Mouse (Mus musculus) E14TG2a.4 (cell line): ENCODE measurements at regions not wholly inside any gene's neighbourhood (a gene's known extent, or its start where the extent isn't known, plus 50 kb on each side); places are given as distances from the start of the nearest gene placed in this dataset.
A peak's percentile ranks its signal among the peaks of the same experiment; 100 is the strongest.

ENCODE experiments used
- H3K27me3 ChIP-seq: 2 replicates; pipeline ENCODE4 v1.6.1; 2014; ENCODE audit warnings: low read length, control low read depth; ENCODE audit not compliant: insufficient read depth
- H3K36me3 ChIP-seq: 2 replicates; pipeline ENCODE4 v1.6.1; 2014; ENCODE audit warnings: low read length, control low read depth; ENCODE audit not compliant: insufficient read depth
- H3K4me1 ChIP-seq: replicated peaks from 2 replicates; pipeline ENCODE4 v1.6.1; 2014; ENCODE audit warnings: low read depth, low read length, control low read depth
- H3K4me3 ChIP-seq: replicated peaks from 2 replicates; pipeline ENCODE4 v1.5.1; 2014; ENCODE audit warnings: mild to moderate bottlenecking, low read length
- H3K9me3 ChIP-seq: 2 replicates; pipeline ENCODE4 v1.6.1; 2014; ENCODE audit warnings: low read length, control low read depth
- CTCF ChIP-seq: conservative IDR thresholded peaks from 2 replicates; pipeline ENCODE4 v1.5.1; 2014; ENCODE audit warnings: low read length
- NANOG ChIP-seq: IDR thresholded peaks from 2 replicates; pipeline ENCODE4 v1.6.1; 2014; ENCODE audit warnings: borderline replicate concordance, low read length, mixed read lengths
- POU5F1 ChIP-seq: IDR thresholded peaks from 2 replicates; pipeline ENCODE4 v1.6.1; 2014; ENCODE audit warnings: low read length, borderline replicate concordance

GRCm38 (mm10) chr4:31762199-31762598, 201.7 kb upstream of the Map3k7 start:
- Histone ChIP-seq H3K36me3 (no peaks in the 10 kb centered on the region), H3K27me3 (no peaks in the 10 kb centered on the region), H3K4me3 (no peak overlapping the region), H3K4me1 (peaks cover 21% of the 10 kb centered on the region), H3K9me3 (no peaks in the 10 kb centered on the region)
- TF ChIP-seq CTCF (no peak), NANOG (no peak), POU5F1 (no peak)

- no peak overlapping the region for H3K4me3 ChIP-seq
- no peak for TF ChIP-seq CTCF
- no peak for TF ChIP-seq NANOG
- H3K9me3 ChIP-seq = no peaks in the 10 kb centered on the region
- H3K27me3 ChIP-seq = no peaks in the 10 kb centered on the region
- no peaks in the 10 kb centered on the region; the same call in 1 of the 2 replicates for H3K4me1 ChIP-seq
- H3K36me3 ChIP-seq = no peaks in the 10 kb centered on the region
Measured at GRCm38 (mm10) chr4:31768026-31768626, 195.8 kb upstream of the Map3k7 start.

DNA sequence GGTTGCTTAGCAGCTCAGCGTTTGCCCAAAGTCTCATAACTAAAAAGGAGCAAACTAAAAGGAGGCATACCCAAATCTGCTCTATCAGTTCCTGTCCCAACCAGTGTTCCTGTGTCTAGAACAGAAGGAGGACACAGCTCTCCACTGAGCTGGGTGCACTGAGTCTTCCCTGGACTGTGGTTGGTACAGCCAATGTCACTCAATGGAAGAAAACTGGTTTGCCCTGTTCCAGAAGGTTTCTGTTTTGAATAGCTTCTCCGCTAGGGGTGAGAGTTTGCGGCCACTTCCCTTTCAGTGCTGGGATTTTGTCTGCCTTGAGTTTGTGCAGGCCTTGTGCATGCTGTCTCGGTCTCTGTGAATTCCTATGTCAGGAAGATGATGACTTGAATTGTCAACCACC, 194.6 kb upstream of the Map3k7 start:
- TF ChIP-seq NANOG (no peak), CTCF (no peak), POU5F1 (no peak)
- Histone ChIP-seq H3K27me3 (no peaks in the 10 kb centered on the region), H3K4me1 (no peaks in the 10 kb centered on the region; the same call in 1 of the 2 replicates), H3K4me3 (no peak overlapping the region), H3K9me3 (no peaks in the 10 kb centered on the region), H3K36me3 (no peaks in the 10 kb centered on the region)

DNA sequence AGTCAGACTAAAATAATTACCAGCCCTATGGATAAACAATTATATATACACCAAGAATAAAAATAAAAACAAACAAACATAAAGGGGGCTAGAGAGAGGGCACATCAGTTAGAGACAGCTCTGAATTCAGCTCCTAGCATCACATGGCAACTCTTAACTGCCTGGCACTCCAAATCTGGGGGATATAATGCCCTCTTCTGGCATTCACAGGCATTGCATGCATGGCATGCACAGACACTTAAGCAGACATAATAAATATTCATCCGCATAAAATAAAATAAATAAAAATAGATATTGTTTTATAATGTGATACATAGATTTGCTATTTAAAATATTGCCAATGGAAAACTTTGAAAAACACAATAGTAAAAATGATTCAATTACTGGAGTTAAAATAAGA, 177.6 kb upstream of the Map3k7 start:
- H3K27me3 ChIP-seq = peaks cover 3% of the 10 kb centered on the region; the same call in 1 of the 2 replicates
- H3K9me3 ChIP-seq = no peaks in the 10 kb centered on the region
- no peak for TF ChIP-seq NANOG
- peak; percentile 90 for TF ChIP-seq CTCF
- H3K36me3 ChIP-seq = no peaks in the 10 kb centered on the region
- no peak overlapping the region for H3K4me3 ChIP-seq
- no peaks in the 10 kb centered on the region for H3K4me1 ChIP-seq

GRCm38 (mm10) chr4:31817574-31818240, 146.2 kb upstream of the Map3k7 start:
- Histone ChIP-seq H3K4me3 (no peak overlapping the region), H3K36me3 (no peaks in the 10 kb centered on the region), H3K4me1 (peaks cover 4% of the 10 kb centered on the region), H3K9me3 (no peaks in the 10 kb centered on the region), H3K27me3 (peaks cover 7% of the 10 kb centered on the region; the same call in 1 of the 2 replicates)
- no peak for TF ChIP-seq POU5F1
- TF ChIP-seq CTCF = no peak
- no peak for TF ChIP-seq NANOG

- no peak overlapping the region for H3K4me3 ChIP-seq
- TF ChIP-seq POU5F1 (no peak), NANOG (no peak), CTCF (no peak)
Measured at GRCm38 (mm10) chr4:31819521-31820259, 144.2 kb upstream of the Map3k7 start.

GRCm38 (mm10) chr4:31823574-31824348, 140.1 kb upstream of the Map3k7 start:
- peak overlapping the region; percentile 39; the same call in 1 of the 2 replicates for H3K4me3 ChIP-seq
- H3K9me3 ChIP-seq = no peaks in the 10 kb centered on the region
- peaks cover 52% of the 10 kb centered on the region for H3K4me1 ChIP-seq
- no peak for TF ChIP-seq NANOG
- TF ChIP-seq CTCF = no peak
- no peak for TF ChIP-seq POU5F1
- peaks cover 7% of the 10 kb centered on the region; the same call in 1 of the 2 replicates for H3K27me3 ChIP-seq
- no peaks in the 10 kb centered on the region for H3K36me3 ChIP-seq

More at GRCm38 (mm10) chr4:31819521-31820259, 144.2 kb upstream of the Map3k7 start:
- Histone ChIP-seq H3K27me3 (peaks cover 7% of the 10 kb centered on the region; the same call in 1 of the 2 replicates), H3K9me3 (no peaks in the 10 kb centered on the region), H3K4me1 (peaks cover 23% of the 10 kb centered on the region), H3K36me3 (no peaks in the 10 kb centered on the region)
